Mouse (Mus musculus) brown adipose tissue, adult 24 weeks (tissue): ENCODE data around the gene Epb41l1. TPM values are rescaled to one million over a fixed set of nuclear protein-coding genes. Genes with fewer than 3 reads are reported as not detected.
"Not testable (repeated sequence)": the region's sequence is repeated elsewhere in the genome, so short reads cannot be mapped to it uniquely, and the experiment has no call there.

Source experiments
- H3K27ac ChIP-seq: fragments of 200-500 bp; replicated peaks from 2 replicates; pipeline ENCODE4 v1.5.1; 2012; ENCODE audit warnings: low read depth, mild to moderate bottlenecking, low read length
- H3K4me1 ChIP-seq: fragments of 200-500 bp; 2 replicates; pipeline ENCODE4 v1.6.1; 2012; ENCODE audit warnings: low read length, mixed read lengths; ENCODE audit not compliant: control insufficient read depth, insufficient read depth, insufficient read length
- H3K4me3 ChIP-seq: fragments of 200-500 bp; 2 replicates; pipeline ENCODE4 v1.5.1; 2012; ENCODE audit warnings: low read depth, mild to moderate bottlenecking, low read length, moderate library complexity; ENCODE audit not compliant: insufficient read depth
- polyA plus RNA-seq: library from polyadenylated mRNA; stranded (reverse); fragments of >200 nt; gene quantifications from 2 replicates; pipeline ENCODE4 v1.2.4, GENCODE M21; 2012; ENCODE audit not compliant: missing spikeins, insufficient read depth, insufficient read length

Gene Epb41l1
- 23.3 and 29.1 TPM in 2 replicates for polyA plus RNA-seq

GRCm38 (mm10) chr2:156420694-156421380 is at the start of gene Epb41l1:
Epb41l1 (plus strand) TSS chr2:156420909.
- Histone ChIP-seq H3K4me1 (peaks cover 4% of the 10 kb centered on the region; the same call in 1 of the 2 replicates), H3K27ac (peak within 1 kb of the TSS; percentile 58), H3K4me3 (peak within 1 kb of the TSS; percentile 75)

GRCm38 (mm10) chr2:156376956-156377355 is 43.8 kb upstream of the Epb41l1 start:
- Histone ChIP-seq H3K27ac (no peak overlapping the region), H3K4me1 (no peaks in the 10 kb centered on the region), H3K4me3 (no peak overlapping the region)

GRCm38 (mm10) chr2:156379929-156380328 is 40.8 kb upstream of the Epb41l1 start:
- no peak overlapping the region for H3K27ac ChIP-seq
- no peaks in the 10 kb centered on the region for H3K4me1 ChIP-seq
- no peak overlapping the region for H3K4me3 ChIP-seq

- Histone ChIP-seq H3K27ac (no peak overlapping the region), H3K4me3 (no peak overlapping the region), H3K4me1 (no peaks in the 10 kb centered on the region)
These were observed 39.4 kb upstream of the Epb41l1 start for GRCm38 (mm10) chr2:156381350-156381749.

- not testable (repeated sequence) for H3K4me1 ChIP-seq, H3K27ac ChIP-seq
- H3K4me3 ChIP-seq, result peak overlapping the region; percentile 52; the same call in 1 of the 2 replicates
These were observed 28.1 kb upstream of the Epb41l1 start for GRCm38 (mm10) chr2:156392461-156393154.

- H3K4me3 ChIP-seq, result no peak overlapping the region
- no peaks in the 10 kb centered on the region for H3K4me1 ChIP-seq
- no peak overlapping the region for H3K27ac ChIP-seq
These were observed 27.4 kb upstream of the Epb41l1 start for GRCm38 (mm10) chr2:156393155-156393828.

GRCm38 (mm10) chr2:156394282-156394681 is 26.4 kb upstream of the Epb41l1 start:
- Histone ChIP-seq H3K4me1 (no peaks in the 10 kb centered on the region), H3K27ac (no peak overlapping the region), H3K4me3 (no peak overlapping the region)

- Histone ChIP-seq H3K27ac (no peak overlapping the region), H3K4me1 (no peaks in the 10 kb centered on the region), H3K4me3 (no peak overlapping the region)
These were observed 24.6 kb upstream of the Epb41l1 start for GRCm38 (mm10) chr2:156396096-156396495.

- Histone ChIP-seq H3K27ac (no peak overlapping the region), H3K4me1 (no peaks in the 10 kb centered on the region), H3K4me3 (no peak overlapping the region)
These were observed 22.7 kb upstream of the Epb41l1 start for GRCm38 (mm10) chr2:156397988-156398387.

- H3K4me1 ChIP-seq, result no peaks in the 10 kb centered on the region
- H3K4me3 ChIP-seq, result no peak overlapping the region
- H3K27ac ChIP-seq, result no peak overlapping the region
These were observed 21.2 kb upstream of the Epb41l1 start for GRCm38 (mm10) chr2:156399485-156399884.

GRCm38 (mm10) chr2:156401331-156401730 is 19.4 kb upstream of the Epb41l1 start:
- no peaks in the 10 kb centered on the region for H3K4me1 ChIP-seq
- H3K27ac ChIP-seq, result no peak overlapping the region
- no peak overlapping the region for H3K4me3 ChIP-seq

- Histone ChIP-seq H3K4me1 (no peaks in the 10 kb centered on the region), H3K4me3 (no peak overlapping the region), H3K27ac (no peak overlapping the region)
These were observed 18.7 kb upstream of the Epb41l1 start for GRCm38 (mm10) chr2:156402036-156402435.

- Histone ChIP-seq H3K27ac (no peak overlapping the region), H3K4me3 (no peak overlapping the region), H3K4me1 (no peaks in the 10 kb centered on the region)
These were observed 13.7 kb upstream of the Epb41l1 start for GRCm38 (mm10) chr2:156406987-156407386.

- H3K4me3 ChIP-seq, result no peak overlapping the region
- no peak overlapping the region for H3K27ac ChIP-seq
- H3K4me1 ChIP-seq, result no peaks in the 10 kb centered on the region
These were observed 12.5 kb upstream of the Epb41l1 start for GRCm38 (mm10) chr2:156408168-156408567.

GRCm38 (mm10) chr2:156411348-156411747 is 9.4 kb upstream of the Epb41l1 start:
- H3K4me3 ChIP-seq, H3K4me1 ChIP-seq, H3K27ac ChIP-seq: not testable (repeated sequence)
